Mouse (Mus musculus): ENCODE measurements at regions not wholly inside any gene's neighbourhood (a gene's known extent, or its start where the extent isn't known, plus 50 kb on each side); places are given as distances from the start of the nearest gene placed in this dataset.
A peak's percentile ranks its signal among the peaks of the same experiment; 100 is the strongest.

GRCm38 (mm10) chr3:52758561-52758960, 258.5 kb downstream of the Cog6 start:
- no peak for TF ChIP-seq POLR2A (IDR thresholded peaks at IDR 0.05; ENCODE audit: extremely low read depth, insufficient read depth, low read length)
- TF ChIP-seq CTCF (IDR thresholded peaks at IDR 0.05; ENCODE audit: low read depth, low read length) = peak; percentile 66
